Mouse (Mus musculus): Measurements from ENCODE around the gene Eqtn.

Gene Eqtn

GRCm38 (mm10) chr4:94928743-94929142 is at the start of gene Eqtn:
Gene Eqtn, minus strand, starts transcription at chr4:94928843.
- DNase-seq, result no peak

- DNase-seq, result no peak
These were observed 44.7 kb upstream of the Eqtn start for GRCm38 (mm10) chr4:94973321-94973720.

GRCm38 (mm10) chr4:94952773-94953172 is 24.1 kb upstream of the Eqtn start:
- no peak for DNase-seq

GRCm38 (mm10) chr4:94941221-94941855 is 12.7 kb upstream of the Eqtn start:
- no peak for DNase-seq

GRCm38 (mm10) chr4:94901780-94902179 is 26.9 kb downstream of the Eqtn start:
- DNase-seq, result no peak

GRCm38 (mm10) chr4:94900744-94901143 is 27.9 kb downstream of the Eqtn start:
- no peak for DNase-seq
